Mouse (Mus musculus): Measurements from ENCODE around the gene Atrip. TPM values are rescaled to one million over a fixed set of nuclear protein-coding genes. Genes with fewer than 3 reads are reported as not detected.

Gene Atrip
- total RNA-seq, 2 experiments from 2014 or later = 27.3 to 31.7 TPM

GRCm38 (mm10) chr9:109098969-109099368 lies 25.0 kb upstream of the Atrip start:
- DNase-seq (ENCODE audit: low spot score in 2 of 2) = peak; percentile 32 to 55

GRCm38 (mm10) chr9:109098366-109098765 lies 24.4 kb upstream of the Atrip start:
- DNase-seq (ENCODE audit: low spot score in 2 of 2) = no peak

- DNase-seq (ENCODE audit: low spot score in 2 of 2) = peak; percentile 70 to 87
Measured at GRCm38 (mm10) chr9:109097831-109098230, 23.9 kb upstream of the Atrip start.

GRCm38 (mm10) chr9:109097291-109097690 lies 23.4 kb upstream of the Atrip start:
- DNase-seq (ENCODE audit: low spot score in 2 of 2) = no peak

GRCm38 (mm10) chr9:109096856-109097255 lies 22.9 kb upstream of the Atrip start:
- DNase-seq (ENCODE audit: low spot score in 2 of 2) = no peak

- peak; percentile 27 to 60 for DNase-seq (ENCODE audit: low spot score in 2 of 2)
Measured at GRCm38 (mm10) chr9:109096251-109096661, 22.3 kb upstream of the Atrip start.

- DNase-seq (ENCODE audit: low spot score in 2 of 2) = peak; percentile 76 to 80
Measured at GRCm38 (mm10) chr9:109095137-109095982, 21.4 kb upstream of the Atrip start, which contains the start of gene Plxnb1. TSS of gene Plxnb1 (plus strand) at chr9:109095389.

GRCm38 (mm10) chr9:109094553-109095136 lies 20.7 kb upstream of the Atrip start:
- no peak for DNase-seq (ENCODE audit: low spot score in 2 of 2)

GRCm38 (mm10) chr9:109093786-109094552 lies 20.0 kb upstream of the Atrip start:
- DNase-seq (ENCODE audit: low spot score in 2 of 2) = no peak

- no peak for DNase-seq (ENCODE audit: low spot score in 2 of 2)
Measured at GRCm38 (mm10) chr9:109092799-109093198, 18.9 kb upstream of the Atrip start.

- no peak for DNase-seq (ENCODE audit: low spot score in 2 of 2)
Measured at GRCm38 (mm10) chr9:109091802-109092201, 17.9 kb upstream of the Atrip start.

GRCm38 (mm10) chr9:109090446-109090845 lies 16.5 kb upstream of the Atrip start:
- no peak for DNase-seq (ENCODE audit: low spot score in 2 of 2)

GRCm38 (mm10) chr9:109087987-109088386 lies 14.1 kb upstream of the Atrip start:
- peak; percentile 43 to 80 for DNase-seq (ENCODE audit: low spot score in 2 of 2)

- no peak for DNase-seq (ENCODE audit: low spot score in 2 of 2)
Measured at GRCm38 (mm10) chr9:109084922-109085321, 11.0 kb upstream of the Atrip start.

GRCm38 (mm10) chr9:109082124-109082800 lies 8.3 kb upstream of the Atrip start, which contains the start of the genes Ccdc51 and Tma7:
TSS of gene Ccdc51 (plus strand) at chr9:109082493.
TSS of gene Tma7 (minus strand) at chr9:109082587.
- peak; percentile 83 to 91 for DNase-seq (ENCODE audit: low spot score in 2 of 2)

- DNase-seq (ENCODE audit: low spot score in 2 of 2) = no peak
Measured at GRCm38 (mm10) chr9:109081749-109082123, 7.8 kb upstream of the Atrip start.

- DNase-seq (ENCODE audit: low spot score in 2 of 2) = no peak
Measured at GRCm38 (mm10) chr9:109080516-109080915, 6.6 kb upstream of the Atrip start.

GRCm38 (mm10) chr9:109068095-109068735 lies 5.7 kb downstream of the Atrip start:
- DNase-seq (ENCODE audit: low spot score in 2 of 2) = no peak

GRCm38 (mm10) chr9:109060898-109061295 lies 13.0 kb downstream of the Atrip start:
- no peak for DNase-seq (ENCODE audit: low spot score in 2 of 2)

GRCm38 (mm10) chr9:109060184-109060897 lies 13.6 kb downstream of the Atrip start:
- no peak for DNase-seq (ENCODE audit: low spot score in 2 of 2)
